Mouse (Mus musculus) neural tube, embryonic 12.5 days (tissue): ENCODE results near the gene Daglb. TPM values are rescaled to one million over a fixed set of nuclear protein-coding genes. Genes with fewer than 3 reads are reported as not detected.

Experiments used
- ATAC-seq: fragments of 200-750 bp; cut with Nextera tagmentation; 2 replicates; pipeline ENCODE4 v1.8.0; 2017; ENCODE audit warnings: low read depth, mild to moderate bottlenecking, moderate TSS enrichment, moderate library complexity; ENCODE audit not compliant: low FRiP score
- H3K27ac ChIP-seq: fragments of 300-500 bp; sonication (generic); 2 replicates; pipeline ENCODE4 v1.5.1; 2016
- H3K27me3 ChIP-seq: fragments of 300-500 bp; sonication (generic); replicated peaks from 2 replicates; pipeline ENCODE4 v1.6.1; 2016; ENCODE audit warnings: mild to moderate bottlenecking
- H3K36me3 ChIP-seq: fragments of 300-500 bp; sonication (generic); 2 replicates; pipeline ENCODE4 v1.6.1; 2016; ENCODE audit warnings: mild to moderate bottlenecking
- H3K4me1 ChIP-seq: fragments of 300-500 bp; sonication (generic); 2 replicates; pipeline ENCODE4 v1.6.1; 2016
- H3K4me2 ChIP-seq: fragments of 300-500 bp; sonication (generic); replicated peaks from 2 replicates; pipeline ENCODE4 v1.6.1; 2016; ENCODE audit warnings: mild to moderate bottlenecking
- H3K4me3 ChIP-seq: fragments of 300-500 bp; sonication (generic); 2 replicates; pipeline ENCODE4 v1.5.1; 2016
- H3K9ac ChIP-seq: fragments of 300-500 bp; sonication (generic); 2 replicates; pipeline ENCODE4 v1.6.1; 2016; ENCODE audit warnings: mild to moderate bottlenecking
- H3K9me3 ChIP-seq: fragments of 300-500 bp; sonication (generic); 2 replicates; pipeline ENCODE4 v1.6.1; 2016; ENCODE audit warnings: mild to moderate bottlenecking
- WGBS: fragments of 180-500 bp; shearing (Covaris S2); methylation state at CpG from one replicate; pipeline ENCODE4 v1.1.7; 2016; 5-methylcytosine and 5-hydroxymethylcytosine counted together
- polyA plus RNA-seq: library from polyadenylated mRNA; unstranded; fragments of >200 nt; fragmentation: Nextera tagmentation; extraction: Ambion mirVana; gene quantifications from 2 replicates; pipeline ENCODE4 v1.2.1, GENCODE M21; 2016

The Daglb gene
- polyA plus RNA-seq, 1 experiment from 2014 or later: 14.8 TPM

DNA sequence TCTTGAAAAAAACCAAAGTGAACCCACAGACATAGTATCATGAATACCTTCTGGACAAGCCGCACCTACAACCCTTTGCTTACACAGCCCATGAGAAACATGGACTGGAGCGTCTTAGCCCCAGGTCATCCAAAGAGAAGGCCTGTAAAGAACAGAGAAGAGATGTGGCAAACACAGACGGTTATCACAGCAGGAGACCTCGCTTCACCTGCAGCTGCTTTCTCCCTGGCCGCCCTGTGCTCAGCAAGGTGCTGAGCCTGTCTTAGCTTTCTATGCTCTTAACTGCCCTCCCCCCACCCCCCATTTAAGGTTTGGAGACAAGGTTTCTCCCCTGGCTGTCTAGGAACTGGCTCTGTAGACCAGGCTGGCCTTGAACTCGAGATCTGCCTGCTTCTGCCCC lies 90.8 kb downstream of the Daglb start:
- no peak overlapping the region for H3K4me3 ChIP-seq
- WGBS: 79% methylated on average over 6 of the region's 6 CpGs
- peaks cover 12% of the 10 kb centered on the region for H3K4me1 ChIP-seq
- H3K27ac ChIP-seq: no peak overlapping the region
- H3K27me3 ChIP-seq: no peaks in the 10 kb centered on the region
- H3K36me3 ChIP-seq: 0 out of 2 replicates have a peak, but pooled peaks cover 15% of the 10 kb centered on the region
- H3K4me2 ChIP-seq: no peak overlapping the region
- no peaks in the 10 kb centered on the region for H3K9me3 ChIP-seq
- H3K9ac ChIP-seq: no peak overlapping the region
- ATAC-seq: no peak

Other genes with a start within 250 kb of the Daglb start
- not detected in 2 replicates for gene Spdye4a, start 237.7 kb upstream of the Daglb start, polyA plus RNA-seq
- gene Zfp12, start 229.4 kb upstream of the Daglb start, polyA plus RNA-seq: 28.1 and 29.3 TPM in 2 replicates
- 17.3 and 17.4 TPM in 2 replicates for gene Zfp316, start 194.6 kb upstream of the Daglb start, polyA plus RNA-seq
- gene Zfp853, start 171.0 kb upstream of the Daglb start, polyA plus RNA-seq: 0.13 TPM in 1 of 2 replicates, not detected in the other
- gene E130309D02Rik, start 149.2 kb upstream of the Daglb start, polyA plus RNA-seq: 53.2 and 57.4 TPM in 2 replicates
- 71.5 and 82.7 TPM in 2 replicates for gene Zdhhc4, start 135.3 kb upstream of the Daglb start, polyA plus RNA-seq
- 0.19 and 0.37 TPM in 2 replicates for gene Grid2ip, start 107.2 kb upstream of the Daglb start, polyA plus RNA-seq
- 164 and 183 TPM in 2 replicates for gene Kdelr2, start 60.7 kb upstream of the Daglb start, polyA plus RNA-seq
- 410 and 452 TPM in 2 replicates for gene Rac1, start 63.5 kb downstream of the Daglb start, polyA plus RNA-seq
- gene Cyth3, start 157.9 kb downstream of the Daglb start, polyA plus RNA-seq: 40.5 and 42.4 TPM in 2 replicates